Mouse (Mus musculus): ENCODE measurements around the gene Pik3c2g. TPM values are rescaled to one million over a fixed set of nuclear protein-coding genes. Genes with fewer than 3 reads are reported as not detected.

The Pik3c2g gene
- total and polyA plus RNA-seq, 3 experiments: not detected

DNA sequence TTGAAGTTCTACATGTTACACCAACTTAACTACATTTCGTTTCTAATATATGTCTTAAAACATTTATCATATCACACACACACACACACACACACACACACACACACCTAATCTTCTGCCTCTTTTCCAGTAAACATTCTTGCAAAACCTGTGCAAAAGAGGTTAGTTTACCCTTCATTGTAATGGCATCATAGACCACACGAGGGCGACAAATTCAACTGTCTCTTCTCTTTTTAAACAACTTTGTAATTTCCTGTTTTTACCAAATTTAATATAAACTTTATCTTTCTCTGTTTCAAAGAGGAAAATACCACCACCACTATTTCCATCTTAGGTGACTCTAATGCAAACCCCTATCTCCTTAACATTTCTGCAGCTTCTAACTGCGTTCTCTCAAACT, 68.4 kb downstream of the Pik3c2g start:
- Histone ChIP-seq H3K4me3 (ENCODE audit: control insufficient read depth in 1 of 2, insufficient read depth in 1 of 2, low read depth in 2 of 2, low read length in 2 of 2) (no peak overlapping the region), H3K9ac (ENCODE audit: control insufficient read depth, low read depth, low read length, poor library complexity, severe bottlenecking) (no peak overlapping the region), H3K79me2 (ENCODE audit: control insufficient read depth, insufficient read depth, low read length, poor library complexity) (no peaks in the 10 kb centered on the region), H3K27me3 (ENCODE audit: control insufficient read depth in 1 of 2, insufficient read depth in 2 of 2, low read length in 2 of 2) (no peaks in the 10 kb centered on the region), H3K4me1 (ENCODE audit: control insufficient read depth in 1 of 2, insufficient read depth in 2 of 2, low read length in 2 of 2) (no peaks in the 10 kb centered on the region), H3K9me3 (replicated peaks; ENCODE audit: insufficient read depth, low read length) (no peaks in the 10 kb centered on the region), H3K36me3 (ENCODE audit: control insufficient read depth in 1 of 2, insufficient read depth in 2 of 2, low read length in 2 of 2) (no peaks in the 10 kb centered on the region), H3K27ac (ENCODE audit: control insufficient read depth, low read depth, low read length) (no peak overlapping the region)
- DNase-seq (ENCODE audit: low read depth, low spot score): peak; percentile 10
- peak; percentile 28 for TF ChIP-seq SMC3 (IDR thresholded peaks at IDR 0.05; ENCODE audit: low read depth, low read length)
- TF ChIP-seq RAD21 (IDR thresholded peaks at IDR 0.05; ENCODE audit: low read depth, low read length): peak; percentile 6
- TF ChIP-seq CTCF (IDR thresholded peaks at IDR 0.05 in 2 of 3, conservative IDR thresholded peaks at IDR 0.05 in 1 of 3; ENCODE audit: control insufficient read depth in 1 of 3, insufficient read depth in 1 of 3, low read depth in 2 of 3, low read length in 3 of 3, poor library complexity in 1 of 3, severe bottlenecking in 1 of 3): peak in 1 of 3 experiments; percentile 38; a peak in 2 of 6 replicates
- TF ChIP-seq NRF1 (IDR thresholded peaks at IDR 0.05; ENCODE audit: insufficient read depth, low read depth, low read length, poor library complexity, severe bottlenecking): no peak

DNA sequence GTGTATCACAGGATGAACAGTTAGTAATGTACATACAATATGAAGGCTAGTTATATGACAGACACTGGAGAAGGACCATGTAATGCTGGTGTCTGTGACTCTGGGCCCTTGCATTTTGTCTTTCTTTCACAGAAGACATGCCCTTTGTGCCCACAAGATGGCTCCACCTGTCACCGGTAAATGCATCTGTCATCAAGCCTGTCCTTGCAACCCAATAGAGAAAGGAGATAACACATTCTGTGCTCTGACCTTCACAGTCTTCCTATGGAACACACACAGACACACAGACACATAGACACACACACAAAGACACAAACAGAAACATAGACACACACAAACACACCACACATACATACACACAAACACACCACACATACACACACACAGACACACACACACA, 75.4 kb downstream of the Pik3c2g start:
- Histone ChIP-seq H3K79me2 (ENCODE audit: control insufficient read depth, insufficient read depth, low read length, poor library complexity) (no peaks in the 10 kb centered on the region), H3K9me3 (replicated peaks; ENCODE audit: insufficient read depth, low read length) (no peaks in the 10 kb centered on the region), H3K27ac (ENCODE audit: control insufficient read depth, low read depth, low read length) (no peak overlapping the region), H3K4me3 (ENCODE audit: control insufficient read depth in 1 of 2, insufficient read depth in 1 of 2, low read depth in 2 of 2, low read length in 2 of 2) (no peak overlapping the region), H3K27me3 (ENCODE audit: control insufficient read depth in 1 of 2, insufficient read depth in 2 of 2, low read length in 2 of 2) (no peaks in the 10 kb centered on the region), H3K9ac (ENCODE audit: control insufficient read depth, low read depth, low read length, poor library complexity, severe bottlenecking) (no peak overlapping the region), H3K4me1 (ENCODE audit: control insufficient read depth in 1 of 2, insufficient read depth in 2 of 2, low read length in 2 of 2) (no peaks in the 10 kb centered on the region), H3K36me3 (ENCODE audit: control insufficient read depth in 1 of 2, insufficient read depth in 2 of 2, low read length in 2 of 2) (no peaks in the 10 kb centered on the region)
- TF ChIP-seq UBTF (IDR thresholded peaks at IDR 0.05; ENCODE audit: borderline replicate concordance, insufficient read depth, low read depth, low read length) (no peak), ELF1 (IDR thresholded peaks at IDR 0.05; ENCODE audit: low read depth, low read length) (no peak), TBP (IDR thresholded peaks at IDR 0.05; ENCODE audit: low read depth, low read length) (no peak), E2F4 (IDR thresholded peaks at IDR 0.05; ENCODE audit: borderline replicate concordance, low read depth, low read length) (no peak), GABPA (IDR thresholded peaks at IDR 0.05; ENCODE audit: low read depth, low read length) (no peak), SMC3 (IDR thresholded peaks at IDR 0.05; ENCODE audit: low read depth, low read length) (no peak), BHLHE40 (IDR thresholded peaks at IDR 0.05; ENCODE audit: borderline replicate concordance, low read depth, low read length) (no peak), MEF2A (IDR thresholded peaks at IDR 0.05; ENCODE audit: extremely low read depth, insufficient replicate concordance, low read depth, low read length, poor library complexity, severe bottlenecking) (no peak)
- no peak for DNase-seq (ENCODE audit: low read depth, low spot score)

DNA sequence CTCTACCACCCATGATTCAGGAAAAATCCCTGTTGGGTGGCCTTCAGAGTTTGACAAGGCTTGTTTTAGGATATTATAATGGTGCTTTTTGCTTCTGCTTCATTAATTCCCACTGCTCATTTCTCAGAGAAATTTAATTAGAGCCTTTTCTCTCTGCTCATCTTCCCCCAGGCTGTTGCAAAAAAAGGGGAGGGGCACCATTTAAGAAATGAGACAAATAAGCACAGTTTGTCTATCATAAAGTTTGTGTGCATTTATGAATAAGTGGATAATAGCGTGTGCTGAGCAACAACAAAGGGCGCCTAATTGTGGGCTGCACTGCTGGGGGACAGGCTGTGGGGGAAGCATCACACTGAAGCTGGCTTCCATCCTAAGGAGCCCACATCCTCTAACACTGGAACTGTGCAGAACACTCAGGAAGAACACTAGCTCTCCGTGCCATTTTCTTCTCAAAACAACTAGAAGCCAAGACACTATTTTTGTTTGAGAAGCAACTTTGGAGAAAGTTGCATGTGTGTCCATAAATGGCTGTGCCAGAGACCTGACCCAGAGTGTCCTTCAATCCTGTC, 131.5 kb downstream of the Pik3c2g start:
- TF ChIP-seq EP300 (IDR thresholded peaks at IDR 0.05; ENCODE audit: low read depth in 1 of 2, low read length in 2 of 2) (no peak), UBTF (IDR thresholded peaks at IDR 0.05; ENCODE audit: borderline replicate concordance, insufficient read depth, low read depth, low read length) (no peak), MAZ (IDR thresholded peaks at IDR 0.05; ENCODE audit: low read depth, low read length) (no peak), ZMIZ1 (IDR thresholded peaks at IDR 0.05; ENCODE audit: low read depth, low read length) (no peak), TCF12 (IDR thresholded peaks at IDR 0.05; ENCODE audit: low read depth, low read length) (no peak), NRF1 (IDR thresholded peaks at IDR 0.05; ENCODE audit: insufficient read depth, low read depth, low read length, poor library complexity, severe bottlenecking) (no peak), E2F4 (IDR thresholded peaks at IDR 0.05; ENCODE audit: borderline replicate concordance, low read depth, low read length) (no peak)

More for the DNA sequence above, 131.5 kb downstream of the Pik3c2g start:
- H3K27me3 ChIP-seq (ENCODE audit: control insufficient read depth in 1 of 2, insufficient read depth in 2 of 2, low read length in 2 of 2): no peaks in the 10 kb centered on the region
- DNase-seq (ENCODE audit: low read depth, low spot score): no peak
- H3K4me1 ChIP-seq (ENCODE audit: control insufficient read depth in 1 of 2, insufficient read depth in 2 of 2, low read length in 2 of 2): no peaks in the 10 kb centered on the region
- H3K79me2 ChIP-seq (ENCODE audit: control insufficient read depth, insufficient read depth, low read length, poor library complexity): no peaks in the 10 kb centered on the region
- H3K9ac ChIP-seq (ENCODE audit: control insufficient read depth, low read depth, low read length, poor library complexity, severe bottlenecking): no peak overlapping the region
- H3K4me3 ChIP-seq (ENCODE audit: control insufficient read depth in 1 of 2, insufficient read depth in 1 of 2, low read depth in 2 of 2, low read length in 2 of 2): no peak overlapping the region
- no peak overlapping the region for H3K27ac ChIP-seq (ENCODE audit: control insufficient read depth, low read depth, low read length)
- H3K9me3 ChIP-seq (replicated peaks; ENCODE audit: insufficient read depth, low read length): no peaks in the 10 kb centered on the region
- H3K36me3 ChIP-seq (ENCODE audit: control insufficient read depth in 1 of 2, insufficient read depth in 2 of 2, low read length in 2 of 2): no peaks in the 10 kb centered on the region

Data from MEL (cell line).